Mouse (Mus musculus): ENCODE results near the gene Syt7.

Gene Syt7

DNA sequence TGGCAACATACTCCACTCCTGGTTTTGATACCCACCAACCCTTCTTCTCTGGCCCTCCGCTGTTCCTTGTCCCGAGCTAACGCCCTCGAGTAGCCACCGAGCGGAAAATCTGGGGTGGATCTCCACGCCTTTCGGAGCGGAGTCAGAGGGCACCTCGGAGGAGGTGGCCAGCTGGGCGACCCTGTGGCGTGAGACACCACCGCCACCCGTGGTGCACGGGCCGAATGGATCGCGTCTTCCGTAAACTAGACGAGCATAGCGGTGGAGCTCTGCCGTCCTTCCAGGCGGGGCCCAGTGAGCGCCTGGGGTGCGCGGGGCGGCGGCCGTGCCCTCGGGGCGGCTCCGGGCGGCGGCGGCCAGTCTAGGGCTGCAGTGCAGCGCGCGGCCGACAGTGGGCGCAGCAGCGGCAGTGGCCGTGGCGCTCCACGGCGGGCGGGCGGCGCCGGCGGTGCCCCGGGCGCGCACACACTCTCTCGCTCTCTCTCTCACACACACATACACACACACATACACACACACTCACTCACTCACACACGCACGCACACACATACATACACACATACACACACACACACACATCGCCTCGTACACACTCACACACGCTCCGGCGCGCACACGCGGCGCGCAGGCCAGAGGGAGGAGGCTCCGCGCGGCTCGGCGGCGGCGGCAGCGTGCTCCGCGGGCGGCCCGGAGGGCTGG is at the start of gene Syt7:
Syt7 (plus strand) TSS at position 476 of the 699 bp plus-strand sequence.
- DNase-seq (ENCODE audit: low spot score): peak; percentile 52

DNA sequence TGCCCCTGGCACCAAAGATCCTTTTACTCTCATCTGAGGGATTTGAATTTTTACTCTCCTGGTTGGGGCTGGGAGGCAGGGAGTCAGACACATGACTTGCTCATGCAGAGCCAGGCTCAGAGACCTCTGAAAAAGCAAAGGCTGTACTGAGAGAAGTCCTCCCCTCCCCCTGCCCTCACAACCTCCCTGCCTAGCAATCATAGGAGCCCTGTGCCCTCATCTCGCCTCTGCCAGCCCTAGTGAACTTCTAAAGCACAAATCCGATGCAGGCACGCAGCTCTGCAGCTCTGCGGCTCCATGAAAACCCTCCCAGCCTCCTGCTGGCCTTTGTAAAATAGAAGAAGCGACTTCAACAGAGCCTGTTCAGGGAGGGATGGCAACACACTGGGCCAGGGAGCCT is 49.6 kb upstream of the Syt7 start:
- DNase-seq (ENCODE audit: low spot score): no peak

DNA sequence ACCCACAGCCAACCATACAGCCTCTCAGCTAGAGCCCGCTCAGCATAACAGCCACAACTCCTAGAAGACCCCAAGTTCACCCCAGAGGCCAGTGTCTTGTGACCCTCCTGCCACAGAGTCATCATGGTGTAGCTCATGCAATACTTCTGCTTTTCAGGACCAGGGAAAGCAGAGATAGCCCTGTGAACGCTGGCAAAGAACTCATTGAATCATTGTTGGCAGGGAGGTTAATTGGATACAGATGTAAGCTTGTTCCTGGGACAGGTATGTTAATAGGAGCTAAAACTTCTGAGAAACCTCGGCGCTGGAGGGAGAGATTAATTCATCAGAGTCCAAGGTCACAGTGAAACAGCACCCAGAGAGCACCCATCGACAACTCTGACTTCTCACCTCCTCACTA is 48.2 kb upstream of the Syt7 start:
- no peak for DNase-seq (ENCODE audit: low spot score)

DNA sequence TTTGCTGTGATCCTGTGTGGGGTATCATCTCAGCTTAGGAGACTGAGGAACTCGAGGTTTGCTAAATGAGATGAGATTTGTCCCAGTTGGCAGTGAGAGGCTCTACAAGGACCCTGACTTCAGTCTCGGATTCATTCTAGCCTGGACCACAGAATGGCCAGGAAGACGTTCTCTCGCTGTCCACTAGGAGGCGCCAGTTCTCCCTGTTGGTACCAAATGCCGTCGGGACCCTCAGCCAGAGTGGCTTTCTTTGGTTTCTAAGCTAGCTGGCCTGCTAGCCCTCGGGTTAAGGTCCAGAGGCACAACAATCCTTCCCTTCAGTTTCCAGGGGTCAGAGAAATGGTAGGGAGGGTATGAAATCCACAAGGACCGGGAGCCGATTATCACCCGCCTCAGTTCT is 47.7 kb upstream of the Syt7 start:
- peak; percentile 27 for DNase-seq (ENCODE audit: low spot score)

DNA sequence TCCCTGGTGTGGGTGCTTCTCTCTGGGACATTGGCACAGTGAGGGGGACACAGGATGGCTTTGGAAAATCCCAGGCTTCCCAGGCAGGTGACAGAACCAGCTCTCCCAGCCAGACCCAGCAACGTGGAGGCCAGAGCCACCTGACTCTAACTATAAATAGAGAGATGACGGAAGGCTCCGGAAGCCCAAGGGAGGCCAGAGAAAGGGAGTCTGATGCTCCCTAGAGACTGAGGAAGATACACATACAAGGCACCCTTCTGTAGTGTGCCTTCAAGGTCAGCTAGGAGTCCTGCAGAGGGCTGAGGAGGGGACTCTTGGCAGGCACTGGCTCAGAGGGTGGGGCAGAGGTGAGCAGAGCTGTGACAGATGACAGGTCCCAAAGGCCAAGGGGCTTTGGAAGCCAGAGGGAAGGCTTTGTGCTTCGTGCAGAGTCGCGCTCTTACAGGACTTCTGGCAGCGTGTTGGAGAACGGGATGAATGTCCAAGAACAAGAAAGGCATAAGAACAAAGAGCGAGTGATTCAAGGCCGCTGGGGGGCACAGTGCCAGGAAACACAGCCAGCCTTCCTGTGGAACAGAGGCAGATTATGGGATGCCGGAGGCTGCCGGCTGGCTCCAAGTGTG is 47.0 kb upstream of the Syt7 start:
- DNase-seq (ENCODE audit: low spot score): no peak

DNA sequence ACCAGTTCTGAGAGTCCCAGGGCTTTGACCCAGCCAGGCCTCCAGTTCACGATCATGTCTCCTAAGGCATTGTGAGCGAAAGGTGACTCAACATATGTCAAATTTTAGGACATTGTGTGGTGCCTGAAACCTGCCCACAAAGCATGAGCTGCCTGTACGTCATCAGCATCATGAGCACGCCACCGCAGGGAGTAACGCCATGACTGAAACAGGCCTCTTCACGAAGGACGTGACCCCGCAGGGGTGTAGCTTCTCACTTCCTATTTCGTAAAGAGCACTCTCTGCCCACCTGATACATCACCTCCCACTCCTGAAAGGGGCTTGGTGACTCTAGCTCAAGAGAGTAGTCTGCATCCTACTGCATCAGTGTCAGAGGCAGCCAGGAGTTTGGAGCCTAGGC is 45.0 kb upstream of the Syt7 start:
- no peak for DNase-seq (ENCODE audit: low spot score)

DNA sequence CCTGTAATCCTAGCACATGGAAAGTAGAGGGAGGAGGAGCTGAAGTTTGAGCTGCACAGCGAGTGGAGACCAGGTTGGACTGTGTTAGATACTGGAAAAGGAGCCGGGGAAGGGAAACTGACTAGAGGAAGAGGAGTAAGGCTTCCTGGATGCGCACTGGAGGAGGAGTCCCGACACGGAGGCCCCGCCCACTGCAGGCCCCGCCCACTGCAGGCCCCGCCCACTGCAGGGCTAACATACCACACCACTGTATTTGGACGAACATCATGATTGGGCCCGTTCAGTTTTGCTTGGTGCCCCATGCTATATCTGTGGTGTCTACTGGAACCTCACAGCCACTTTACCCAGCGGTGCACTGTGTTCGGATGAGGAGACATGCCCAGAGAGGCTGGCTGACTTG is 43.2 kb upstream of the Syt7 start:
- no peak for DNase-seq (ENCODE audit: low spot score)

DNA sequence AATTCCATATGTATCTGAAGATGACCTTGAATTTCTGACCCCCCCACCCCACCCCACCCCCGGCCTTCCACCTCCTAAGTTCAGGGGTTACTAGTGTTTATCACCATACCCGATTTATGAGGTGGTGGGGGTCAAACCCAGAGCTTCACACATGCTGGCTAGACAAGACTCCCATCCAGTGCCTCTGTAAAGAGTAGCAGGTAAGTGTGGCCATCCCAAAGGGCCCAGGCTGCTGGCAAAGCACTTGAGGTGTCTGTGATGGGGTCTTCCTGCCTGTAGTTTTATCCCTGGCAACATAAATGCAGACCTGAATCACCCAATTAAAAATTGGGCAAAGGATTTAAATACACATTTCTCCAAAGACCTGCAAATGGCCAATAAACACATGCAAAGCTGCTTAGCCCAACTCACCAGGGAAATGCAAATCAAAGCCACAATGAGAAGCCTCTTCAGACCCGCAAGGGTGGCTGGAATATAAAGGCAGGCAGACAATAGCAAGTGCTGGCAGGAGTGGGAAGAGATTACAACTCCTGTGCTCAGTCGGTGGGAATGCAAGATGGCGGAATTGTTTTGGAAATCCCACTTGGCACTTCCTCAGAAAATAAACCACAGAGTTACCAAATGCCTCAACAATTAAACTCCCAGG is 41.1 kb upstream of the Syt7 start:
- DNase-seq (ENCODE audit: low spot score): no peak

DNA sequence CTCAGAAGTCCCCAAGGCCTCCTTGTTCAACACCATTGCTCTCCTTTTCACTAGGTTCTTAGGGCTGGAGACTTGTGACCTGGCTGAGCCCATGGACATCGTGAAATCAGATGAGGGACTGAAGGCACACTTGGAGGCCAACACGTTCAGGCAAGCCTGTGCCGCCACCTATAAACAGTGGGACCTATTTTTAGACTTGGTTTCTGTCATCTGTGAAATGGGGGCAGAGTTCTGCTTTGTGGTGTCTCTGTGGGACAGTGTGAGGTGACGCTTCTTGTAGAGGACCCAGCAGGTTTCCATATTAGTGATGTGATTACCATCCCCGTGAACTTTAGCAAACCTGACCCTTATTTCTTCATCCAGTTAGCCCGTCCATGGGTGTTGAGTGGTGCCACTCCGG is 36.7 kb upstream of the Syt7 start:
- DNase-seq (ENCODE audit: low spot score): no peak

DNA sequence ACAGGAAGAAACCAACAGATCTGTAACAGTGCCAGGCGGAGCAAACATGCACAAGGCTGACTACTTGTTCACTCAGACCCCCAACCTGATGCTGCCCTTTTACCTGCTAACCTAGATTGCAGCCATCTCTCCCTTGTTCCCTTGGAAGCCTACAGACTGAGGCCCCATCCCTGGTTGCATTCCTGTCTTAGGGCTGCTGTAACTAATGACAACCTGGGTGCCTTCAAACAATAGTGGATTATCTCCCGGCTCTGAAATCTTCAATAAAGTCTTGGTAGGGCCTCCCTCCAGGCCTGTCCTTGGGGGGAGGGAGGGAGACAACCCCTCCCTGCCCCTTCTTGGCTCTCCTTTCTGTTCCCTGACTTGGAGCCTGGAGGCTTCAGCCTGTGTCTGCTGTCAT is 34.1 kb upstream of the Syt7 start:
- DNase-seq (ENCODE audit: low spot score): no peak

DNA sequence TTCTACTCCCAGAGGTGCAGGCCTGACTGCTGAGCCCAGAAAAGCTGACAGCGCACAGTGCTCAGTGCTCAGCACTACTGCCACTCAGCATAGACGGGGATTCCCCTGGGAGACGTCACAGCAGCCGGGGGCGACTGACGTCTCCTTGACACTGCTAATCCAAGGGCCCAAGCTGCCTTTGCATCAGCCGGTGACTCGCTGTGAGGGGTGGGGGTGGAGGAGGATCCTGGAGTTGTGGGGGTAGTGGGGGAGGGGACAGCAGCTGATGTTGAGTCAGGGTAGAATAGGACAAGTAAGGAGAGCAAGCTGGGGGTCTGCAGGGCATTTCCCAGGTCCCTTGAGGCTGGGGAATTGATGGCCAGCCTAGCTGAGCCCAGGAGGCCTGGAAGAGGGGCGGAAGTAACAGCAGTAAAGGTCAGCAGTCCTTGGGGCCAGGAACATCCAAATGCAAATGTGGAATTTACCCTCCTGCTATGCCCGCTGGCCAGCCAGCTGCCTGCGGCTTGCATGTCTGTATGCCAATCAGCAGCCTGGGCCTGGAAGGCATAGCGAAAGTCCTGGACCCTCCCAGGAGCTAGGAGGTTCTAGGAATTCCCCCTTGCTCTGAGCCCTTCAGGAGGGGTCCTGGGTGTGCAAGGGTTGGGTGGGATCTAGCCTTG is 31.9 kb upstream of the Syt7 start:
- no peak for DNase-seq (ENCODE audit: low spot score)

DNA sequence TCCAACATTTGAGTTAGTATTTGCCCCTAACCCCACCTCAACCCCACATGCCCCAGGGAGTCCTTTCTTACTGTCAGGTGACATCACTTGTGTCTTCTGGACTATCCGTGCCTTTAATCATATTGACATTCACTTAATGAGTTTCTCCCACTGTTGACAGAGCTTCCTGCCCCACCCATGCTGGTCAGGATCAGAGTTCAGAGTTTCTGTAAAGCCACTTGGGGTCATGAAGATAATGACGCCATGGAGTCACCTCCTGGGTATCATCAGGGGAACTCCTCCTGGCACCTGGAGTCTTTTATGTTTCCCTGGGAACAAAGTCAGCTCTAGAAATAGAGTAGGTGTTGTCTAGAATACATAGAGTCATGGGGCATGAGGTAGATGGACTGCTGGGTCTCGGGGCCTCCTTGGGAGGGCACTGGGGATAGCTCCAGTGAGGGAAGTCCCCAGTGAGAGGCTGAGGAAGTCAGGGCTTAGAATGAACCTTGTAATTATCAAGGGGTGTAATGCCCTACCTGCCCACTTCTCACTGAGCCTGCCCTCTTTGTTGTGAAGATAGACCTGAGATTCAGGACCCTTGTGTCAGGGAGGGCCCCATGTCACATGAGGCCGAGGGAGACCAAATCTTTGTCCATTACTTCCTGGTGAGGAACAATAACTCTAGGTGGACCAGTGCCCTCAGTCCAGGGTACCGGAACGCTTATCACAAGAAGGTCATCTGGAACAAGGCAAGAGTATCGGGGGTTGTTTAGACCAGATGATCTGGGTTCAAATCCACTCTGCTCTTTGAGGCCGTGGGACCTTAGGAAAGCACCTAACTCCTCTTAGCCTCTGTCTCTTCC is 29.6 kb upstream of the Syt7 start:
- DNase-seq (ENCODE audit: low spot score): no peak

DNA sequence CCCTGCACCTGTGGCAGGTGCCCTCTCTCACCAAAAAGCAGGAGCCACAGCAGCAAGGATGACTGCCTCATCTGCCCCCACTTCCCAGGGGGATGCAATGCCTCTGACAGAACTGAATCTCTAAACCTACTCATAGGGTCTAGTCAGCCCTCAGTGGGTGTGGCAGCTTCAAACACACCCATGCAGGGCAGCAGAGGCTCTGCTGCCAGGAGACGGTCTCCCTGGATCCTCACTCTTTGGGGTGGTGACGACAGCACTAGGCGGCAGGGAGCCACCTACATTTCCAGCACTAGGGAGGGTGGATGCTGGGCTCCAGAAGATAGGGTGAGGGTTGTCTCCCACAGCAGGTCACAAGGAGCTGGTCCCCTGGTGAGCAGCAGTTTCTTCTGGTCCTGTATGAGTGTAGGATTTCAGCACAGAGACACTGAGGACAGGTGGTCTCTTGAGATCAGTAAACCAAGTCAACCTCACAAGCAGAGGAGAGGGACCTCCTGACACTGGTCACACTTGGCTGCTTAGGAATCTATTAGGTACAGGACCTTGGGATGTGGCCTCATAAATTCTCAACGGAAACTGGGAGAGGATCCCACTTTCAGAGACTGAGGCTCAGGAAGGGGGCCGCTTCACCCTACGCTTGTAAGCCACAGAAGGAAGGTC is 26.3 kb upstream of the Syt7 start:
- no peak for DNase-seq (ENCODE audit: low spot score)

DNA sequence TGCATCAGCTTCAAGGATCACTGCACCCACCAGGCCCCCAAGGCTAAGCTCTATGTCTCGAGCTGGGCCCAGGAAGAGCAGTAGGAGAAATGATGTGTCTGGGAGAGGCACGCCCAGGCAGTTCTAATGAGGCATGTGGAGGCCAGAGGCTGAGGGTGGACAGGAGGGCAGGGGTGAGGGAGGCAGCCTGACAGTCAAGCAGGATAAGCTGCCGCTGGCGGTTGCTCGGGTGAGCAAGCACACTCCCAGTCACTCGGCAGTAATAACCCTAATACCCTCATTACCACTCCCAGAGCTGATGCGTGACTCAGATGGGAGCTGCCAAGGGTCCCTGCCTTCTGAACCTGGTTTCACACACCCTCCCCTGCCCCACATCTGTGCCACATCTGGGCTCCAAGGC is 25.0 kb upstream of the Syt7 start:
- DNase-seq (ENCODE audit: low spot score): no peak

DNA sequence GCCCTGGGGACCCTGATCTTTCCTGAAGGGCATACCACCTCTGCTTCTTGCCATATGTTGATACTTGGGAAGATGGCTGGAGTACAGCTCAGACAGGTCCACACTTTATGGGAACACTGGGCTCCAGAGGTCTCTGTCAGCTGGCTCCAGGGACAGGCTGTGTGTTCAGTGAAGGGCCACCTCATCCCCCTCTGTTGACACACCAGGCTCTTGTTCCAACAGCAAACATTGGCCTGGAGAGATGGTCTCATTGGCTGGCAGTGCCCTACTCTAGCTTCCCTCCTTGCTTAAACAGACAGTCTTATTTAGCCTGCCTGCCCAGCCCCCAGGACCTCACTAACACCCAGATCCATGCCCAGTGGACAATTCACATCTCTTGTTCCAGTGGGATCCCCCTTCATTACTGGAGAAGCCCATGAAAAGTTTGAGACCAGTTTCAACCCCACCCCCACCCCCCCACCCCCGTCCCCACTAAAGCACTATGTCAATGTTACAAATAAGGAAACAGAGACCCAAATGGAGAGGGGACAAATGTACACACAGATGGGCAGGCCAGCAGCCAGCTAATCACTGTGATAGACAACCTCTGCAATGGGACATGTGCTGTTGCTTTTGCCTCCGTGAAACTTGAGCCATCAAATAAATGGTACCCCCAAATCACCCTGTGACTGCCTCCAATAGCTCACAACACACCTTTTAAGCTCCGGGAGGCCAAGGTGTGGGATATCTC is 22.6 kb upstream of the Syt7 start:
- no peak for DNase-seq (ENCODE audit: low spot score)

DNA sequence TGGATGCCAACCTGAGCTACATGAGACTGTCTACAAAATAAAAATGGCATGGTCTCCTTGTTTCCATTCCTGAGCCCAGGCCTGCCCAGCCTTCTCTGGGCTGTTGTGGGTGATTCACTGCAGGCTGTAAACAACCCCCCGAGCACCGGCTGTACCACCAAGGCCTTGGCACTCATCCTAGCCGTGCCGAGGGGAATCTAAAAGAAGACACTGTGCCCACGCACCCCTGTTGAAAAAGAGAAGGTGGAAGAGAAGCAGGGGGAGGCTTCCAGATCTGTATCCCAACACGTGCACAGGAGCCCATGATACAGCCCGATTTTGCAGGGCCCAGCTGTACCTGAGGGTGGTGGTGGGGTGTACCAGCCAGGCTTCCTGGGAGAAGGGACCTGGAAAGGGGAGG is 21.1 kb upstream of the Syt7 start:
- DNase-seq (ENCODE audit: low spot score): no peak

DNA sequence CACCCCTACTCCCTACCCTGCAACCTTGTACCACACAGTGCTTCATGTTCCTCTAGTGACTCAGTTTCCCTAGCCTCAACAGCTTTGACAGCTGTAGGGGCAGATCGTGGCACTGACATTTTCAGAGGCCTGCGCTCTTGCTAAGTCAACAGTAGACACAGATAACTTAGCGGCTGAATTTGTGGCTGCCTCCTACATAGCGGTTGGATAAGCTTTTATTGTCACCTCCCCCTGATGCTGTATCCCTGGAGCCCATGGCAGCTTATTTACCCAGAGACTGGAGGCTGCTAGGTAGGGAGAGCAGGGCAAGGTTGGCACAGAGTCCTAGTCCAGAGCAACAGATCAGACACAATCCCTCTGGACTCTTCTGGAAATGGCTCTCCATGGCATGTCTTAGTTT is 19.0 kb upstream of the Syt7 start:
- no peak for DNase-seq (ENCODE audit: low spot score)

DNA sequence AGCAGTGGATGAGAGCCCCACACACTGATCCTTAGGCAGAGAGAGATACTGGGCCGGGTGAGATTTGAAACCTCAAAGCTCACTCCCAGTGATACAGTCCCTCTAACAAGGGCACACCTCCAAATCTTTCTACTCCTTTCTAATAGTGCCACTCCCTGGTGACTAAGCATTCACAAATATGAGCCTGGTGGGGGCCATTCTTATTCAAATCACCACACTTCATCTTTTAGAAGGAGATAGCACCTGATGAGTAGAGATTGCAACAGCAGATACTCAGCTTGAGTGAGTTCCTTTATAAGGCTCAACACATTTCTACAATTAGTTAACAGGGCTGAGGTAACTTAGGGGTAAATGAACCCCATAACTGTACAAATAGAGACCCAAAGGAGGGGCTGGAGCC is 15.7 kb upstream of the Syt7 start:
- DNase-seq (ENCODE audit: low spot score): no peak

DNA sequence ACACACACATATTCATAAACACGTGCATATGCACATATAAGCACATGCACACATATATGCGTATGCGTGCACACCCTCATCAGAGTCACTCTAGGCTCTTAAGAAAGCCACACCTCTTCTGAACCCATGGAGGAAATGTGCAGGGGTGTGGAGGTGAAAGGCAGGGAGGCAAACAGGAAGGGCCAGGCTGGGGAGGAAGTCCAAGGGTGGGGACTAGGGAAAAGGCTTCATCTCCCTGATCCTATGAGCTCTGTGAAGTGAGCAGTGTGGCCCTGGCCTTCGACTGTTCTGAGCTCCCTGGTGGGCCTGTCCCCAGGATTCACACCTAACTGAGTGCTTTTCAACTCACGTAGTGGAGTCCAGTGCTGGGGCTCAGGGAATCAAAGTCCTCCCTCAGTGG is 13.6 kb upstream of the Syt7 start:
- DNase-seq (ENCODE audit: low spot score): no peak

DNA sequence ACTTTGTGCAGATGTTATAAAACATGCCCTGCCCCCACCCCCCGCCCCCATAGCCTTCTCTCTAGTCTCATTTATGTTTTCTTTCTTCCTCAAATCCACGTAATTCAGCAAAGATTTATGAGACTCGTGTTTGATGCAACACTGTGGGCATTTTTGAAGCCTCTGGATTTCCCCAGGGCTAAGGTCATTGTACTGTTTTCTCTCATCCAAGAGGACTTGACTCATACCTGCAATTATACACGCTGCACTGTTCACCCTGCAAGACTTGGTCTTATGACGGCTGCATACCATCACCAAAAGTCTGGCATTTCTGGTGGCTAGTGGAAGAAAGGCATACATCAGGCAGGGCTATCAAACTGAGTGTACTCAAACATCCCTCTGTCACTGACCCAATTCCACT is 8.9 kb upstream of the Syt7 start:
- DNase-seq (ENCODE audit: low spot score): no peak

DNA sequence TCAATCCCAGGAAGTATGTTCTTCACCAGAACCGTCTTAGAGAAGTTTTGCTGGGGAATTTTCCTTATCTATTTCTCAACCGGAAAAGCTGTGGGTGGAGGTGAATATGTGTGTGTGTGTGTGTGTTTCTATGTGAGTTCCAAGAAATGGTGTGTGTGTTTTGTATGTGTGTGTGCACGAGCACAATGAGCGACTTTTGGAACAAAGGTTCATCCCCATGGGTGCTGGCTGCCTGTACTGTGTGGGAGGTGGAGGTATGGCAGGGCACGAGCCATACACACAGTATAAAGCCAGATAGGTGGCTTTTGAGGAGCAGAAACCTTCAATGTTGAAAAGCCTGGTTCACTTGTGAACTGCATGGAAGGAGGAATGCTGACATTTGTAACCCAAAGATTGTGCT is 1.2 kb upstream of the Syt7 start:
- DNase-seq (ENCODE audit: low spot score): no peak
